Mouse (Mus musculus): Measurements from ENCODE around the gene Tmem37. TPM values are rescaled to one million over a fixed set of nuclear protein-coding genes. Genes with fewer than 3 reads are reported as not detected.

Gene Tmem37
- polyA plus RNA-seq, 1 experiment = 17.8 TPM

- peak overlapping the region; percentile 60 for H3K9ac ChIP-seq (ENCODE audit: low read depth, poor library complexity, severe bottlenecking)
- TF ChIP-seq EP300 (IDR thresholded peaks at IDR 0.05; ENCODE audit: insufficient read depth, low read depth, low read length) (no peak), POLR2A (IDR thresholded peaks at IDR 0.05; ENCODE audit: insufficient read depth, low read length) (no peak), CTCF (IDR thresholded peaks at IDR 0.05; ENCODE audit: low read depth, low read length) (no peak)
Measured at GRCm38 (mm10) chr1:120074307-120074702, 431 bp upstream of the Tmem37 start.

GRCm38 (mm10) chr1:120072900-120073299 is 974 bp downstream of the Tmem37 start:
- Histone ChIP-seq H3K27me3 (ENCODE audit: control insufficient read depth, insufficient read depth, low read length, poor library complexity, severe bottlenecking) (no peaks in the 10 kb centered on the region), H3K36me3 (ENCODE audit: control insufficient read depth, insufficient read depth, low read length, poor library complexity, severe bottlenecking) (no peaks in the 10 kb centered on the region), H3K27ac (ENCODE audit: insufficient read depth, low read length) (no peak overlapping the region), H3K9ac (ENCODE audit: low read depth, poor library complexity, severe bottlenecking) (peak overlapping the region; percentile 60), H3K4me3 (ENCODE audit: low read depth, low read length) (peak overlapping the region; percentile 42), H3K9me3 (replicated peaks; ENCODE audit: control insufficient read depth, insufficient read depth, low read length, poor library complexity, severe bottlenecking) (no peaks in the 10 kb centered on the region), H3K4me1 (ENCODE audit: control insufficient read depth, insufficient read depth, low read length) (peaks cover 7% of the 10 kb centered on the region)
- TF ChIP-seq POLR2A (IDR thresholded peaks at IDR 0.05; ENCODE audit: insufficient read depth, low read length) (no peak), EP300 (IDR thresholded peaks at IDR 0.05; ENCODE audit: insufficient read depth, low read depth, low read length) (no peak), CTCF (IDR thresholded peaks at IDR 0.05; ENCODE audit: low read depth, low read length) (no peak)

More at GRCm38 (mm10) chr1:120074307-120074702, 431 bp upstream of the Tmem37 start:
- Histone ChIP-seq H3K4me3 (ENCODE audit: low read depth, low read length) (peak overlapping the region; percentile 78), H3K27ac (ENCODE audit: insufficient read depth, low read length) (peak overlapping the region; percentile 88), H3K27me3 (ENCODE audit: control insufficient read depth, insufficient read depth, low read length, poor library complexity, severe bottlenecking) (no peaks in the 10 kb centered on the region), H3K4me1 (ENCODE audit: control insufficient read depth, insufficient read depth, low read length) (peaks cover 9% of the 10 kb centered on the region), H3K9me3 (replicated peaks; ENCODE audit: control insufficient read depth, insufficient read depth, low read length, poor library complexity, severe bottlenecking) (no peaks in the 10 kb centered on the region), H3K36me3 (ENCODE audit: control insufficient read depth, insufficient read depth, low read length, poor library complexity, severe bottlenecking) (no peaks in the 10 kb centered on the region)

- H3K9me3 ChIP-seq (replicated peaks; ENCODE audit: control insufficient read depth, insufficient read depth, low read length, poor library complexity, severe bottlenecking) = no peaks in the 10 kb centered on the region
- 0 out of 2 replicates have a peak, but pooled peaks cover 4% of the 10 kb centered on the region for H3K36me3 ChIP-seq (ENCODE audit: control insufficient read depth, insufficient read depth, low read length, poor library complexity, severe bottlenecking)
- H3K27me3 ChIP-seq (ENCODE audit: control insufficient read depth, insufficient read depth, low read length, poor library complexity, severe bottlenecking) = no peaks in the 10 kb centered on the region
Measured at GRCm38 (mm10) chr1:120071133-120071532, 2.7 kb downstream of the Tmem37 start.

GRCm38 (mm10) chr1:120070168-120070567 is 3.7 kb downstream of the Tmem37 start:
- Histone ChIP-seq H3K36me3 (ENCODE audit: control insufficient read depth, insufficient read depth, low read length, poor library complexity, severe bottlenecking) (0 out of 2 replicates have a peak, but pooled peaks cover 4% of the 10 kb centered on the region), H3K4me1 (ENCODE audit: control insufficient read depth, insufficient read depth, low read length) (no peaks in the 10 kb centered on the region), H3K9ac (ENCODE audit: low read depth, poor library complexity, severe bottlenecking) (no peak overlapping the region), H3K27ac (ENCODE audit: insufficient read depth, low read length) (no peak overlapping the region), H3K9me3 (replicated peaks; ENCODE audit: control insufficient read depth, insufficient read depth, low read length, poor library complexity, severe bottlenecking) (no peaks in the 10 kb centered on the region), H3K27me3 (ENCODE audit: control insufficient read depth, insufficient read depth, low read length, poor library complexity, severe bottlenecking) (no peaks in the 10 kb centered on the region), H3K4me3 (ENCODE audit: low read depth, low read length) (no peak overlapping the region)
- no peak for TF ChIP-seq CTCF (IDR thresholded peaks at IDR 0.05; ENCODE audit: low read depth, low read length)
- no peak for TF ChIP-seq EP300 (IDR thresholded peaks at IDR 0.05; ENCODE audit: insufficient read depth, low read depth, low read length)
- TF ChIP-seq POLR2A (IDR thresholded peaks at IDR 0.05; ENCODE audit: insufficient read depth, low read length) = no peak

More at GRCm38 (mm10) chr1:120071133-120071532, 2.7 kb downstream of the Tmem37 start:
- H3K9ac ChIP-seq (ENCODE audit: low read depth, poor library complexity, severe bottlenecking) = no peak overlapping the region
- no peak overlapping the region for H3K4me3 ChIP-seq (ENCODE audit: low read depth, low read length)
- no peak overlapping the region for H3K27ac ChIP-seq (ENCODE audit: insufficient read depth, low read length)
- TF ChIP-seq CTCF (IDR thresholded peaks at IDR 0.05; ENCODE audit: low read depth, low read length) = no peak
- no peak for TF ChIP-seq EP300 (IDR thresholded peaks at IDR 0.05; ENCODE audit: insufficient read depth, low read depth, low read length)
- TF ChIP-seq POLR2A (IDR thresholded peaks at IDR 0.05; ENCODE audit: insufficient read depth, low read length) = no peak
- peaks cover 3% of the 10 kb centered on the region for H3K4me1 ChIP-seq (ENCODE audit: control insufficient read depth, insufficient read depth, low read length)

- H3K27ac ChIP-seq (ENCODE audit: insufficient read depth, low read length) = no peak overlapping the region
- no peaks in the 10 kb centered on the region for H3K9me3 ChIP-seq (replicated peaks; ENCODE audit: control insufficient read depth, insufficient read depth, low read length, poor library complexity, severe bottlenecking)
- H3K9ac ChIP-seq (ENCODE audit: low read depth, poor library complexity, severe bottlenecking) = no peak overlapping the region
- H3K36me3 ChIP-seq (ENCODE audit: control insufficient read depth, insufficient read depth, low read length, poor library complexity, severe bottlenecking) = 0 out of 2 replicates have a peak, but pooled peaks cover 4% of the 10 kb centered on the region
- H3K27me3 ChIP-seq (ENCODE audit: control insufficient read depth, insufficient read depth, low read length, poor library complexity, severe bottlenecking) = no peaks in the 10 kb centered on the region
- H3K4me3 ChIP-seq (ENCODE audit: low read depth, low read length) = no peak overlapping the region
- TF ChIP-seq CTCF (IDR thresholded peaks at IDR 0.05; ENCODE audit: low read depth, low read length) = no peak
- TF ChIP-seq EP300 (IDR thresholded peaks at IDR 0.05; ENCODE audit: insufficient read depth, low read depth, low read length) = no peak
- TF ChIP-seq POLR2A (IDR thresholded peaks at IDR 0.05; ENCODE audit: insufficient read depth, low read length) = no peak
- no peaks in the 10 kb centered on the region for H3K4me1 ChIP-seq (ENCODE audit: control insufficient read depth, insufficient read depth, low read length)
Measured at GRCm38 (mm10) chr1:120069120-120069519, 4.8 kb downstream of the Tmem37 start.

GRCm38 (mm10) chr1:120066625-120067024 is 7.2 kb downstream of the Tmem37 start:
- Histone ChIP-seq H3K36me3 (ENCODE audit: control insufficient read depth, insufficient read depth, low read length, poor library complexity, severe bottlenecking) (0 out of 2 replicates have a peak, but pooled peaks cover 4% of the 10 kb centered on the region), H3K27ac (ENCODE audit: insufficient read depth, low read length) (no peak overlapping the region), H3K9me3 (replicated peaks; ENCODE audit: control insufficient read depth, insufficient read depth, low read length, poor library complexity, severe bottlenecking) (no peaks in the 10 kb centered on the region), H3K4me3 (ENCODE audit: low read depth, low read length) (no peak overlapping the region), H3K27me3 (ENCODE audit: control insufficient read depth, insufficient read depth, low read length, poor library complexity, severe bottlenecking) (no peaks in the 10 kb centered on the region), H3K9ac (ENCODE audit: low read depth, poor library complexity, severe bottlenecking) (no peak overlapping the region), H3K4me1 (ENCODE audit: control insufficient read depth, insufficient read depth, low read length) (no peaks in the 10 kb centered on the region)
- no peak for TF ChIP-seq EP300 (IDR thresholded peaks at IDR 0.05; ENCODE audit: insufficient read depth, low read depth, low read length)
- TF ChIP-seq CTCF (IDR thresholded peaks at IDR 0.05; ENCODE audit: low read depth, low read length) = no peak
- no peak for TF ChIP-seq POLR2A (IDR thresholded peaks at IDR 0.05; ENCODE audit: insufficient read depth, low read length)

All from ES-Bruce4 (cell line).